33 mouse cellular contexts compared by ENCODE assay signal in genomic region chr5:139338891-139339290, GRCm38 (mm10). TPM values are rescaled to one million over a fixed set of nuclear protein-coding genes. Genes with fewer than 3 reads are reported as not detected.
A peak's percentile ranks its signal among the peaks of the same experiment; 100 is the strongest.
DNase-seq lines count a peak whose midpoint lies in the region; ATAC-seq and TF ChIP-seq lines count a peak whose summit lies in the region.
"Had no signal": no experiment of that assay in that cellular context is flagged by ENCODE, and none has a peak within 500 bp of the region (broad histone marks: within the 10 kb centered on the region; RNA-seq: fewer than 3 reads in every experiment).

No protein-coding gene starts in this region.

- peaks cover 71% of the 10 kb centered on the region for H3K36me3 ChIP-seq in heart, embryonic 12.5 days
- peaks cover 48% of the 10 kb centered on the region for H3K36me3 ChIP-seq in hindbrain, embryonic 16.5 days (ENCODE audit: control insufficient read depth, insufficient read depth, low read length)
- peaks cover 84% of the 10 kb centered on the region for H3K36me3 ChIP-seq in hindbrain, embryonic 13.5 days
- peaks cover 79% of the 10 kb centered on the region for H3K36me3 ChIP-seq in liver, embryonic 12.5 days

- no peak overlapping the region for H3K4me3 ChIP-seq in cerebellum, adult 2 months (replicated peaks; ENCODE audit: insufficient read depth, low read depth, low read length)
- no peak overlapping the region for H3K4me3 ChIP-seq in heart, embryonic 12.5 days
- H3K4me3 ChIP-seq in hindbrain, embryonic 16.5 days (ENCODE audit: low read length) = no peak overlapping the region
- H3K4me3 ChIP-seq in hindbrain, embryonic 13.5 days = no peak overlapping the region
- no peak overlapping the region for H3K4me3 ChIP-seq in brown adipose tissue, adult 24 weeks (ENCODE audit: insufficient read depth, low read depth, low read length)
- H3K4me3 ChIP-seq in liver, embryonic 12.5 days = no peak overlapping the region
- H3K4me3 ChIP-seq: embryonic facial prominence, embryonic 15.5 days; forebrain, embryonic 12.5 days; hindbrain, embryonic 12.5 days; left cerebral cortex, adult 2 months; limb, embryonic 12.5 days; midbrain, embryonic 13.5 days; neural tube, embryonic 13.5 days had no signal

- peaks cover 38% of the 10 kb centered on the region for H3K4me1 ChIP-seq in cerebellum, adult 2 months (ENCODE audit: control insufficient read depth, insufficient read depth, low read length)
- H3K4me1 ChIP-seq in heart, embryonic 12.5 days (replicated peaks) = peaks cover 38% of the 10 kb centered on the region
- H3K4me1 ChIP-seq in hindbrain, embryonic 16.5 days (ENCODE audit: control insufficient read depth, insufficient read depth, low read depth, low read length) = peaks cover 9% of the 10 kb centered on the region
- H3K4me1 ChIP-seq in hindbrain, embryonic 13.5 days (replicated peaks) = peaks cover 32% of the 10 kb centered on the region
- H3K4me1 ChIP-seq in brown adipose tissue, adult 24 weeks (ENCODE audit: control insufficient read depth, insufficient read depth, insufficient read length, low read length) = peaks cover 7% of the 10 kb centered on the region; the same call in 1 of the 2 replicates
- peaks cover 14% of the 10 kb centered on the region for H3K4me1 ChIP-seq in liver, embryonic 12.5 days

- no peaks in the 10 kb centered on the region for H3K9me3 ChIP-seq in heart, embryonic 12.5 days (replicated peaks)
- no peaks in the 10 kb centered on the region for H3K9me3 ChIP-seq in hindbrain, embryonic 16.5 days (ENCODE audit: control insufficient read depth, low read length)
- no peaks in the 10 kb centered on the region for H3K9me3 ChIP-seq in hindbrain, embryonic 13.5 days
- no peaks in the 10 kb centered on the region for H3K9me3 ChIP-seq in liver, embryonic 12.5 days (replicated peaks)
- H3K9me3 ChIP-seq: embryonic facial prominence, embryonic 15.5 days; forebrain, embryonic 12.5 days; hindbrain, embryonic 12.5 days; limb, embryonic 12.5 days; midbrain, embryonic 13.5 days; neural tube, embryonic 13.5 days had no signal

- no peak for ATAC-seq in cerebellum, adult (ENCODE audit: insufficient number of reproducible peaks, low FRiP score, low TSS enrichment)
- no peak for ATAC-seq in heart, embryonic 12.5 days (ENCODE audit: insufficient number of reproducible peaks, low FRiP score)
- ATAC-seq in hindbrain, embryonic 16.5 days = no peak
- ATAC-seq in hindbrain, embryonic 13.5 days (ENCODE audit: low FRiP score) = no peak
- ATAC-seq in liver, embryonic 12.5 days = no peak
- ATAC-seq: forebrain, postnatal 0 days; liver, postnatal 0 days; midbrain, embryonic 13.5 days; Patski had no signal

- no peak overlapping the region for H3K4me2 ChIP-seq in heart, embryonic 12.5 days
- H3K4me2 ChIP-seq in hindbrain, embryonic 16.5 days (ENCODE audit: low read length) = no peak overlapping the region
- H3K4me2 ChIP-seq in hindbrain, embryonic 13.5 days = no peak overlapping the region
- H3K4me2 ChIP-seq in liver, embryonic 12.5 days = no peak overlapping the region
- H3K4me2 ChIP-seq: embryonic facial prominence, embryonic 15.5 days; forebrain, embryonic 12.5 days; hindbrain, embryonic 12.5 days; limb, embryonic 12.5 days; liver, embryonic 11.5 days; midbrain, embryonic 13.5 days; neural tube, embryonic 13.5 days had no signal

- TF ChIP-seq CTCF in cerebellum, adult 2 months (IDR thresholded peaks at IDR 0.05; ENCODE audit: borderline replicate concordance, insufficient read depth, low read depth, low read length) = no peak

- TF ChIP-seq POLR2A in cerebellum, adult 2 months (IDR thresholded peaks at IDR 0.05; ENCODE audit: borderline replicate concordance, insufficient read depth, low read length) = no peak

- 61% methylated on average over 11 of the region's 11 CpGs for WGBS in cerebellum, adult 2 months
- WGBS in heart, embryonic 12.5 days = 76% methylated on average over 11 of the region's 11 CpGs
- WGBS in hindbrain, embryonic 16.5 days = 74% methylated on average over 11 of the region's 11 CpGs
- 79% methylated on average over 11 of the region's 11 CpGs for WGBS in hindbrain, embryonic 13.5 days
- 80% methylated on average over 11 of the region's 11 CpGs for WGBS in liver, embryonic 12.5 days (ENCODE audit: insufficient replicate concordance)

- 0 out of 2 replicates have a peak overlapping the region, but pooled peaks have one; percentile 27 for H3K9ac ChIP-seq in heart, embryonic 12.5 days
- H3K9ac ChIP-seq in hindbrain, embryonic 16.5 days (ENCODE audit: low read depth, low read length) = 0 out of 2 replicates have a peak overlapping the region, but pooled peaks have one; percentile 6
- no peak overlapping the region for H3K9ac ChIP-seq in hindbrain, embryonic 13.5 days
- H3K9ac ChIP-seq in liver, embryonic 12.5 days = no peak overlapping the region
- H3K9ac ChIP-seq: embryonic facial prominence, embryonic 15.5 days; forebrain, embryonic 12.5 days; forebrain, postnatal 0 days; hindbrain, embryonic 12.5 days; limb, embryonic 12.5 days; liver, postnatal 0 days; midbrain, embryonic 13.5 days; neural tube, embryonic 13.5 days had no signal

- DNase-seq in cerebellum, adult 2 months = no peak
- DNase-seq in heart, postnatal 10 days = no peak
- DNase-seq: adrenal gland, postnatal 10 days; cerebellum, adult 8-10 months; forebrain, postnatal 0 days; gastrocnemius, postnatal 14 days; liver, postnatal 0 days; thymus, adult 2 months; thymus, postnatal 36 days had no signal

- peak overlapping the region; percentile 79; the same call in 1 of the 2 replicates for H3K27ac ChIP-seq in cerebellum, adult 2 months (ENCODE audit: insufficient read depth, low read length)
- H3K27ac ChIP-seq in heart, embryonic 12.5 days (ENCODE audit: poor library complexity, severe bottlenecking) = no peak overlapping the region
- no peak overlapping the region for H3K27ac ChIP-seq in hindbrain, embryonic 16.5 days (ENCODE audit: low read depth, low read length)
- no peak overlapping the region for H3K27ac ChIP-seq in hindbrain, embryonic 13.5 days
- 0 out of 2 replicates have a peak overlapping the region, but pooled peaks have one; percentile 53 for H3K27ac ChIP-seq in brown adipose tissue, adult 24 weeks (replicated peaks; ENCODE audit: low read depth, low read length)
- no peak overlapping the region for H3K27ac ChIP-seq in liver, embryonic 12.5 days
- H3K27ac ChIP-seq: embryonic facial prominence, embryonic 15.5 days; forebrain, embryonic 12.5 days; hindbrain, embryonic 12.5 days; left cerebral cortex, adult 2 months; limb, embryonic 12.5 days; midbrain, embryonic 13.5 days; neural tube, embryonic 13.5 days had no signal

- intact Hi-C loops in heart, postnatal 10 days (cut with DNase I) = no loop called here

- no peaks in the 10 kb centered on the region for H3K27me3 ChIP-seq in cerebellum, adult 2 months (ENCODE audit: control insufficient read depth, insufficient read depth, low read length)
- peaks cover 9% of the 10 kb centered on the region; the same call in 1 of the 2 replicates for H3K27me3 ChIP-seq in heart, embryonic 12.5 days (replicated peaks)
- H3K27me3 ChIP-seq in hindbrain, embryonic 16.5 days (replicated peaks; ENCODE audit: control insufficient read depth, insufficient read depth, low read length) = no peaks in the 10 kb centered on the region
- H3K27me3 ChIP-seq in hindbrain, embryonic 13.5 days = no peaks in the 10 kb centered on the region
- H3K27me3 ChIP-seq in liver, embryonic 12.5 days (replicated peaks) = no peaks in the 10 kb centered on the region
- H3K27me3 ChIP-seq: embryonic facial prominence, embryonic 15.5 days; forebrain, embryonic 12.5 days; hindbrain, embryonic 12.5 days; limb, embryonic 12.5 days; midbrain, embryonic 13.5 days; neural tube, embryonic 13.5 days; Patski had no signal

RNA-seq across cellular contexts. Expression of gene Cox19, which starts 12.3 kb away (rescaled TPM):
- 87.4 and 91.1 TPM in 2 replicates for polyA plus RNA-seq in cerebellum, adult 2 months (2012; rRNA removed)
- 66.2 and 72.6 TPM in 2 replicates for polyA plus RNA-seq in heart, embryonic 12.5 days (2016; fragmentation: Nextera tagmentation; extraction: Ambion mirVana)
- total RNA-seq in heart, postnatal 10 days (2021) = 10 to 100 TPM; 88.8 to 96.4 TPM
- polyA plus RNA-seq in hindbrain, embryonic 16.5 days (2015; fragmentation: Nextera tagmentation; extraction: Ambion mirVana) = 95.1 and 98.6 TPM in 2 replicates
- polyA plus RNA-seq in hindbrain, embryonic 13.5 days (2015; fragmentation: Nextera tagmentation; extraction: Ambion mirVana) = 116 and 124 TPM in 2 replicates
- polyA plus RNA-seq in brown adipose tissue, adult 24 weeks (2012; ENCODE audit: insufficient read depth, insufficient read length, missing spikeins) = 250 and 278 TPM in 2 replicates
- 72.3 and 73.8 TPM in 2 replicates for polyA plus RNA-seq in liver, embryonic 12.5 days (2016; fragmentation: Nextera tagmentation; extraction: Ambion mirVana)

RNA-seq across cellular contexts. Expression of gene Adap1, which starts 13.5 kb away (rescaled TPM):
- polyA plus RNA-seq in cerebellum, adult 2 months (2012; rRNA removed) = 156 and 163 TPM in 2 replicates
- 1.1 and 2.1 TPM in 2 replicates for polyA plus RNA-seq in heart, embryonic 12.5 days (2016; fragmentation: Nextera tagmentation; extraction: Ambion mirVana)
- 1 to 10 TPM; 1.6 to 1.8 TPM for total RNA-seq in heart, postnatal 10 days (2021)
- polyA plus RNA-seq in hindbrain, embryonic 16.5 days (2015; fragmentation: Nextera tagmentation; extraction: Ambion mirVana) = 57.5 and 66.5 TPM in 2 replicates
- 24.9 and 26.5 TPM in 2 replicates for polyA plus RNA-seq in hindbrain, embryonic 13.5 days (2015; fragmentation: Nextera tagmentation; extraction: Ambion mirVana)
- 14.9 and 20.4 TPM in 2 replicates for polyA plus RNA-seq in brown adipose tissue, adult 24 weeks (2012; ENCODE audit: insufficient read depth, insufficient read length, missing spikeins)
- polyA plus RNA-seq in liver, embryonic 12.5 days (2016; fragmentation: Nextera tagmentation; extraction: Ambion mirVana) = 6.7 and 7.3 TPM in 2 replicates

RNA-seq across cellular contexts. Expression of gene Cyp2w1, which starts 13.5 kb away (rescaled TPM):
- polyA plus RNA-seq in cerebellum, adult 2 months (2012; rRNA removed) = not detected in 2 replicates
- not detected in 2 replicates for polyA plus RNA-seq in heart, embryonic 12.5 days (2016; fragmentation: Nextera tagmentation; extraction: Ambion mirVana)
- total RNA-seq in heart, postnatal 10 days (2021) = not detected
- not detected in 2 replicates for polyA plus RNA-seq in hindbrain, embryonic 16.5 days (2015; fragmentation: Nextera tagmentation; extraction: Ambion mirVana)
- polyA plus RNA-seq in hindbrain, embryonic 13.5 days (2015; fragmentation: Nextera tagmentation; extraction: Ambion mirVana) = not detected in 2 replicates
- polyA plus RNA-seq in brown adipose tissue, adult 24 weeks (2012; ENCODE audit: insufficient read depth, insufficient read length, missing spikeins) = not detected in 2 replicates
- polyA plus RNA-seq in liver, embryonic 12.5 days (2016; fragmentation: Nextera tagmentation; extraction: Ambion mirVana) = not detected in 2 replicates
- total RNA-seq: adrenal gland, postnatal 10 days; common myeloid progenitor, adult 5-6 weeks; forebrain, postnatal 0 days; gastrocnemius, postnatal 14 days; granulocyte monocyte progenitor cell, adult 5-6 weeks; layer of hippocampus, adult 18-20 months; layer of hippocampus, postnatal 14 days; left cerebral cortex, adult 2 months; left cerebral cortex, postnatal 25 days; megakaryocyte, adult 5-6 weeks; MEL had no signal
- polyA plus RNA-seq: forebrain, postnatal 0 days; heart, embryonic 16.5 days; kidney, adult 2 months; liver, embryonic 11.5 days; liver, postnatal 0 days; midbrain, embryonic 13.5 days; neural tube, embryonic 13.5 days; Patski had no signal

RNA-seq across cellular contexts. Expression of gene Gpr146, which starts 38.6 kb away (rescaled TPM):
- 16.4 and 17.3 TPM in 2 replicates for polyA plus RNA-seq in cerebellum, adult 2 months (2012; rRNA removed)
- polyA plus RNA-seq in heart, embryonic 12.5 days (2016; fragmentation: Nextera tagmentation; extraction: Ambion mirVana) = 8.2 and 8.5 TPM in 2 replicates
- total RNA-seq in heart, postnatal 10 days (2021) = 10 to 100 TPM; 33.7 to 37.2 TPM
- 3.1 and 4.0 TPM in 2 replicates for polyA plus RNA-seq in hindbrain, embryonic 16.5 days (2015; fragmentation: Nextera tagmentation; extraction: Ambion mirVana)
- polyA plus RNA-seq in hindbrain, embryonic 13.5 days (2015; fragmentation: Nextera tagmentation; extraction: Ambion mirVana) = 1.6 and 2.4 TPM in 2 replicates
- polyA plus RNA-seq in brown adipose tissue, adult 24 weeks (2012; ENCODE audit: insufficient read depth, insufficient read length, missing spikeins) = 18.1 and 19.7 TPM in 2 replicates
- 18.3 and 19.3 TPM in 2 replicates for polyA plus RNA-seq in liver, embryonic 12.5 days (2016; fragmentation: Nextera tagmentation; extraction: Ambion mirVana)

Comparison
In these comparisons a context has a peak if more than half of its experiments do, and no peak if none do; other contexts are left out.
1. H3K9ac ChIP-seq: peak in heart, embryonic 12.5 days (single experiment) and hindbrain, embryonic 16.5 days (single experiment); none in hindbrain, embryonic 13.5 days (single experiment) and liver, embryonic 12.5 days (single experiment).
2. H3K27ac ChIP-seq: peak in cerebellum, adult 2 months (single experiment) and brown adipose tissue, adult 24 weeks (single experiment); none in heart, embryonic 12.5 days (single experiment), hindbrain, embryonic 16.5 days (single experiment), hindbrain, embryonic 13.5 days (single experiment) and liver, embryonic 12.5 days (single experiment).